Mouse (Mus musculus) left cerebral cortex, postnatal 4 days (tissue): ENCODE results near the gene Tdrd12. TPM values are rescaled to one million over a fixed set of nuclear protein-coding genes. Genes with fewer than 3 reads are reported as not detected.

Experiments used
- DNase-seq: peaks from one replicate; pipeline ENCODE4 v3.0.0-alpha.2; 2022
- intact Hi-C: fragments of 180-260 bp; cut with DNase I; formaldehyde crosslinking; loops from one replicate; pipeline ENCODE4 v1.15.1; 2025
- total RNA-seq, 2 experiments: library from RNA; stranded (reverse); gene quantifications; 2 replicates each; pipeline ENCODE4 v1.2.3; 2021

Gene Tdrd12
- total RNA-seq, 2 experiments from 2014 or later = 0.38 to 0.66 TPM

DNA sequence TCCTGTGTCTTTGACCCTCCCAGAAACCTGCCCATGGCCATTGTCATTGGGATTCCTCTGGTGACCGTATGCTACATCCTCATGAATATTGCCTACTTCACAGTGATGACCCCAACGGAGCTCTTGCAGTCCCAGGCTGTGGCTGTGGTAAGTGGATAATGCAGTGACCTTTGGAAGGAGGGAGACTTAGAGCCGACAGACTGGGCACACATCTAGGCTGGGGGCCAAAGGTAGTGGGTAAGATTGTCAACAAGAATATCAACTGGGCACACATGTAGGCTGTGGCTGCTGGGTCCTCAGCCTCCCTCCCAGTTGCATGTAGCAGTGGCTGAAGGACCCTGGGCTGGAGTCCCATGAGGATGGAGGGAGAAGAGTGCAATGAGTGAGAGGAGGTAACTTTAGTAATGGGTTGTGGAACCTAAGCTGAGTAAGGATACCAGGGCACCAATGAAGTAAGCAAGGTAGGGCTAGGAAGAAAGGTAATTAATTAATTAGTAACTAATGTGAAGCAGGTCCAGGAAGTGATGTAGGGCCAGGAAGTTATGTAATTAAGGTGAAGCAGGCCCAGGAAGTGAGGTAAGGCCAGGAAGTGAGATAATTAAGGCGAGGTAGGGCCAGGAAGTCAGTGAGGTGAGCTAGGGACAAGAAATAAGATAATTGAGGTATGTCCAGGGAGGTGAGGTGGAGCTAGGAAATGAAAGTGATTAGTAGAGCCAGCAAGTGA is 81.3 kb downstream of the Tdrd12 start:
- intact Hi-C loops = no loop called here

DNA sequence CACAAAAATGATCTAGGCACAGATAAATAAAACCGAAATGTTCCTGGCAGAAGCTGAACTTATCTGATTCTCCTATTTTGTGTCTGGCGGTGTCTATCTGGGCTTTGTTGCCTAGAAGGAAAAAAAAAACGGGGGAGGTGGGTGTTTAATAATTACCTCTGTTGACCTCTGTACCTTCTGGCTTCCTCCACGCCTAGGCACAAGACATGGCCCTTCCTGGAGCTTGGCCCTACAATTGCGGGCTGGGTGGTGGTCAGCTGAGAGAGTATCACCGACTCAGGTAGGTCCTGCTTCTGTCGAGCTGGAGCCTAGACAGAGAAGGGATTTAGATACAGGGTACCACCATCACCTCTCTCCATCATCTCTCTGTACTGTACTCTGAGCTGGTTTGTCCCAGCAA is 88.7 kb downstream of the Tdrd12 start:
- intact Hi-C loops = no loop called here

More for the DNA sequence above, 81.3 kb downstream of the Tdrd12 start:
- no peak for DNase-seq

DNA sequence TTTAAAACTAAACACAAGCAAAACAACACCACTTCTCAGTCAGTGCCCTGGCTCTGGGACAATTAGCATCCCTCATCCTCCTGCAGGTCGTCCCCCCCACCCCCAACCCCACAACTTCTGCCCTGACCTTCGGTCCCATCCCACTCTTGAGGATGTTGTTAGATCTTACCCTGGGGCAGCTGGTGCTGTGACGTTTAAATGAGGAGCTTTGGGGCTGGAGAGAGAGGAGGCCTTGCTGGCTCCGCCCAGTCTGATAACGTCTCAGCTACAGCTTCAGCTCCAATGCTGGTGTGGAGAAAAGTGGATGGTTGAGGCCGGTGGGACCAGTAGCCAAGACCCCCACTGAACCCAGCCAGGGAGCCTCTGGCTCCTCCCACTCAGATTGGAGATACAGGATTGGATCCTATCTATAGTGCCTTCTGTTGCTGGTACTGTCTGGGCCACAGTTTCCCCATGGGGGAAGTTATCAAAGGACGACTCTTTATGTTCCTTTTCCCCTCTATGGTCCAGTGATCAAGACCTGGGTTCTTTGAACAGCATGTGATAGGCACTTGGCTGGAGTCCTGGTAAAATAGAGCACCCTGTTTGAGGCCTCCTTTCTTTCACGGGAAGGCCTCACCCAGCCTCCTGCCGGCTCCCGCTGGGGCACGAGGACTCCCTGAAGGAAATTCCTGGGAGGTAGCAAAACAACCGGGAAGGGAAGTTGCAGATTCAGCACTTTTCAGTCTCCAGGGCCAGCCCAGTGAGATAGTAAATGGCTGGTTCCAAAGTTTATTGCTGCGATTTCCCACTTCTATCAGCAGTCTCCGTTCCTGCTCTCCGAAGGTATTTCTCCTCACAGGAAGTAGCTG is 89.3 kb downstream of the Tdrd12 start, which contains the start of gene Slc7a9:
Gene Slc7a9, plus strand, starts transcription at position 801 of the 851 bp plus-strand sequence.
- intact Hi-C loops = no loop called here

More for the DNA sequence above, 88.7 kb downstream of the Tdrd12 start:
- no peak for DNase-seq

DNA sequence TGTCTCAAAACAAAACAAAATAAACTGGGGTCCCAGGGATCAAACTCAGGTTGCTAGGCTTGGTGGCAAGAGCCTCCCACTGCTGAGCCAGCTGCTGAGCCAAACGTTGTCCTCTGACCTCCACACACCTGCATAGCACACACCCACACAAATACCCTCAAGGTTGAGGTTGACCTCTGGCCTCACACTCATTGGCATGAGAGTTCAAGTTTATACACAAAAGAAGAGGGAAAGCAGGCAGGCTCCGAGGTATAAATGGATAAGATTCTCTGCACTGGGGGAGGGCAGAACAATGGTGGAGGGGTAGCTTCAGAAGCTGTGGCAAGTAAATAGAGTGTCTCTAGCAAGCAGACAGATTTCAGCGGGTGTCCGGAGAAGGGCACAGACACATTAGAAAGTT is 90.0 kb downstream of the Tdrd12 start:
- no peak for DNase-seq
- intact Hi-C loops = no loop called here

More for the DNA sequence above, 89.3 kb downstream of the Tdrd12 start, which contains the start of gene Slc7a9:
- DNase-seq = no peak

DNA sequence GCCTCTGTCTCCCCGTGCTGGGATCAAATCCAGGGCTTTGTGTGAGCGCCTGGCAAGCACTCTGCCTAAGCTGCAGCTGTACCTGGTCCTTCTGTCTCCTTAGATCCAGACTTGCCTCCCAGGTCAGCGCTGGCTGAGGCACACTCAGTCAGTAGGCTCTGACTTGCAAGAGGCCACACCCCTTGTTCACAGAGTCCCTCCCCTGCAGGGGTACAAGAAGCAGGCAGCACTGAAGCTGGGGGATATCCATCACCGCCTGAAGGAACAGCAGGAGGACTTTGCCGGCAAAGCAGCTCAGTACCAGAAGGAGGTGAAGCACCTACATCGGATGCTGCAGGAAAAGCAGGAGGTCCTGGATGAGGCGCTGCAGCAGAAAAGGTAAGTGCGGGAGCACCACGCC is 102.3 kb downstream of the Tdrd12 start:
- intact Hi-C loops = no loop called here
- DNase-seq = no peak

DNA sequence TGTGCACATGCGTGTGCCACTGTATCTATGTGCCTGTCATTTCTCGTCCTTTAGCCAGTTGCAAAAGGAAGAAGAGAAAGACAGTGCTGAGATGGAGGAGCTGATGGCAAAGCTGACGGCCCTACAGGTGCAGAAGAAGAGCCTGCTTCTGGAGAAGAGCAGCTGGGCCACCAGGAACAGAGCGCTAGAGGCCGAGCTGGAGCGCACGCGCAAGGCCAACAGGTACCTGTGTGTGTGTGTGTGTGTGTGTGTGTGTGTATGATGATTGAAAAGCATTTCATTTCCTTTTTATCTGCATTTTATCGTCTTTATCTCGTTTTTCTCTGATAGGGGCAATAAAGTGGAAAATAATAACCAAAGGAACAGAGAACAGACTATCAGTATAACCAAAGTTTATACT is 109.4 kb downstream of the Tdrd12 start:
- intact Hi-C loops = no loop called here
- DNase-seq = no peak

DNA sequence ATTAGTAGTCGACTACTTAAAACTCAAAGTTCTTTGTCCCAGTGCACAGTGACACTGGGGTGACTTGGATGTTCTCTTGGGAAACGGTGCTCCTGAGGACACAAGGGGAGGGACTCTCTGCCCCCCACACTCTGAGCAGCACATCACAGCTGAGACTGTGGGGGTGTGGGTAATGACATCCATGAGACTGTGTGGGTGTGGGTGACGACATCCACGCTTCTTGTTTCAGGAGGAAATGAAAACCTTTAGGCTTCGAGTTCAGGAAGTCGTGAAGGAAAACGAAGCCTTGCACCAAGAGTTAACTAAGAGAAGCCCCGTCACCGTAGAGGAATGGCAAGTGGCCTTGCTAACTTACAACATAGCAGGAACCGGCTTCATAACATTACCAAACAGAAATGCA is 114.5 kb downstream of the Tdrd12 start:
- DNase-seq = no peak
- intact Hi-C loops = no loop called here

Other genes starting within 250 kb of the Tdrd12 start
- 10 to 100 TPM; 26.7 to 31.7 TPM for gene Gpatch1, start 219.3 kb downstream of the Tdrd12 start, total RNA-seq
- gene Rhpn2, start 203.6 kb downstream of the Tdrd12 start, total RNA-seq = 1 to 10 TPM; 1.6 to 2.0 TPM
- gene Faap24, start 140.9 kb downstream of the Tdrd12 start, total RNA-seq = 10 to 100 TPM in 1 of 2 experiments, 1 to 10 TPM in 1; 9.7 to 11.0 TPM
- gene Cep89, start 140.7 kb downstream of the Tdrd12 start, total RNA-seq = 10 to 100 TPM; 25.4 to 29.5 TPM
- not detected for gene Slc7a9, start 88.9 kb downstream of the Tdrd12 start, total RNA-seq
- gene Nudt19, start 18.6 kb upstream of the Tdrd12 start, total RNA-seq = 10 to 100 TPM; 59.2 to 60.1 TPM
- gene Rgs9bp, start 47.8 kb upstream of the Tdrd12 start, total RNA-seq = 1 to 10 TPM; 2.3 to 2.6 TPM
- 10 to 100 TPM; 56.1 to 63.3 TPM for gene Ankrd27, start 48.5 kb upstream of the Tdrd12 start, total RNA-seq
- 100 to 1,000 TPM; 110 to 114 TPM for gene Pdcd5, start 109.8 kb upstream of the Tdrd12 start, total RNA-seq
- 10 to 100 TPM; 61.0 to 65.0 TPM for gene Dpy19l3, start 216.7 kb upstream of the Tdrd12 start, total RNA-seq